Mouse (Mus musculus): ENCODE results near the gene Optn.
"Not testable (repeated sequence)": the region's sequence is repeated elsewhere in the genome, so short reads cannot be mapped to it uniquely, and the experiment has no call there.

Optn gene

DNA sequence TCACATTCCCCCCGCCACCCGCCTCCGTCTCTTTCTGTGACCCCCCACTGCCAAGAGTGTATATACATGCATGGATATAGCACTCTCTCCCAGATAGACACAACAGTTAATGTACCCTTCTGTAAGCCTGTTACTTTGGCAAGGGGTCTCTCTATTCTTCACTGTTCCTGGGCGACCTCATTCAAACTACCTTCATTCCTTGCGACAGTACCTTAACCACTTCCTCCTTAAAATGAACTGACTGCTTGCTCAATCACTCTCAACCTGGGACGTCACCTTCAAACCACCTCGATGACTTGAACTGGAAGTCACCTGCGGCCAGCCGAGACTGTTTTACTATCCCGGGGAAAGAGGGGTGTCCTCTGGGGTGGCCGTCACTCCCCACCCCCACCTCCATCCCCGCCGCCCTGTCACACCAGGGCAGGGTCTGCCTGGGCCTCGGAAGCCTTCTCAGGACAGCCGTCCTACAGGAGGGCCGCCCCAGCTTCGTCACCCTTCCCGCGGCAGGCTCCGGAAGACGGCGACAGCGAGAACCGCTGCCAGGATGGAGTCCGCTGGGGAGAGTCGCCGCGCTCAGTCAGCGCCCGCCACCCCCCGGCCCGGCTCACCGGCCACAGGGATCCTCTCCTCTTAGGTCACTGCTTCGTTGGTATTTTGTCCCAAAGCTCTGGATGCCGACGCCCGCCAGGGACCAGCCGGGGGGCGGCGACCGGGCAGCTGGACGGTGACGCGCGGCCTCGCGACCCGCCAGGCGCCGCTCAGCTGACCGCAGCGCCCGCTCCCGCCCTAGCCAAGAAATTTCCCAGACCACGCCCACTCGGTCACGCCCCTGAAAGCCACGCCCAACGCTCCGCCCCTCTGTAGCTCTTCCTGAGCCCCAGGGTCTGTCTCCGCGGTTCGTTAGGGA lies at the start of gene Optn:
Optn (minus strand) TSS at position 753 of the 907 bp plus-strand sequence.
- peak; percentile 70 to 79 for DNase-seq (ENCODE audit: low spot score in 2 of 2)

DNA sequence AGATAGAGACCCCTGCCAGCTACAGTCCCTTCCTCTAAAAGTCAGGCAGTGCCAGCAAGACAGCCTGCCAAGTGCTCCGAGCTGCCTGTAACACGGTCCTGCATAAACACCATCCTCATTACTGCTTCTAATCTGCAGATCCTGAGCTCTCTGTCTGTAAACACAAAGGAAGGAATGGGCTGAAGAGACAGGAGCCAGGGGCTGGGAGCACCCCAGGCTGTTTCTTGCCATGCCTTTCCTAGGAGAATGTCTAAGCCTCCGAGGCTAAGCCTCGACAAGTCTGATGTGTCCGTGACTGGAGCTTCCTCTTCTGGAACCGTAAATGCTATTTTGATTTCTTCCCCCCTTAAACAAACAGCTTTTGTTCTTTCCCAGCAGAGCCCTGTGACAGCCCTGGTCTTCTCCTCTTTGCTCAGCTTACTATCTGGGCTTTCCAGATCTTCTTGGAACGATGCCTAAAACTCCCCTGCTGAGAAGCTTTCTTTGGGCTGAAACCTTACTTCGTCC lies 49.0 kb upstream of the Optn start:
- no peak for DNase-seq (ENCODE audit: low spot score in 2 of 2)

DNA sequence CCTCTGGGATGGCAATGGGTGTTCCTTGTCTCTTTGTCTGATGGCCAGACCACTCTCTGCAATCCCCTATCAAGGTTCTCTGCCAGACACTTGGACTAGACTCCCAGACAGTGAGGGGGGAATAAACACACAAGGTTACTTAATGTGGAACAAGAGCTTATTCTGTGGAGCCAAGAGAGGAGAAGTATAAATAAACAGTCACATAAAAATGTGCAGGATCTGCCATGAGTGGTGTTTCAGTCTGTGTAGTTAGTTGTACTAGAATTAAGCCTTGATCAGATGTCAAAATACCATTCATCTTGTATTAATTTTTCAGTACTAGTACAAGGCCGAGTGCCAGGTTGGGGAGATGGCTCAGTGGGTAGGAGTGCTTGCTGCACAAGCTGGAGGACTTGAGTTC lies 39.0 kb upstream of the Optn start:
- DNase-seq (ENCODE audit: low spot score in 2 of 2): no peak

DNA sequence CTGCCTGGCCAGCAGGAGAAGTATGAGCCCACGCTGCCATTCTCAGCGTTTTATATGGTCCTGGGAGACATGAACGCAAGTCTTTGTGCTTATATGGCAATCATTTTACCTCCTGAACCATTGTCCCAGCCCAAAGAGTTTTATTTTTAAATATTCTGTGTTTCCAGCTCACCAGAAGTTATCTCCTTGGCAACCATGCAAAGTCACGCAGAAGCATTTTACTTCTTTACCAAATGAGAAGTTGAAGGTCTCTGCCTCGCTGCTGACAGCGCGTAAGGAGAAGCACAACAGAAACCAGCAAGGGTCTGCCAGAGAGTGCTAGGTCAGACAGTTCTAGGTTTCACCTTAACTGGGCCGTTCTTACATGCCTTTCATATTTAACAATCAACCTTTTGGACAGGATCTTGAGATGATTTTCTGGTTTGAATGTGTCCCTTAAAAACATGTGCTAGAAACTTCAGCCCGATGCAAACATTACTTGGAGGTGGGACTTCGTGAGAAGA lies 37.9 kb upstream of the Optn start:
- DNase-seq (ENCODE audit: low spot score in 2 of 2): no peak

DNA sequence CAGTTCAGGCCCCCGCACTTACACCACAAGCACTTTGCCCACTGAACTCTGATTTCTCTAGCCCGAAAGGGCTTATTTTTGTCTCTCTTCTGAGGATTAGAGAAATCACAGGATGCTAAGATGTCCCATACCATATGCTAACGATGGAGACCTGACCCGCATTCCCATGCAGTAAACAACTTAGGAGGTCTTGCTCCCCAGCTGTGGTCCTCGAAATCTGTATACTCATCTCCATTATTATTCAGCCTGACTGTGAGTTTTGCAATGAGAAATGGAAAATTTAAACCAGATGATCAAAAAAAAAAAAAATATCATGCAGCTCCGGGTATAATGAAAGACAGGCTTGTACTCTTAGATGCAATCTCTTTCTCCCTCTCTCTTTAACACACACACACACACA lies 35.3 kb upstream of the Optn start:
- DNase-seq (ENCODE audit: low spot score in 2 of 2): no peak

DNA sequence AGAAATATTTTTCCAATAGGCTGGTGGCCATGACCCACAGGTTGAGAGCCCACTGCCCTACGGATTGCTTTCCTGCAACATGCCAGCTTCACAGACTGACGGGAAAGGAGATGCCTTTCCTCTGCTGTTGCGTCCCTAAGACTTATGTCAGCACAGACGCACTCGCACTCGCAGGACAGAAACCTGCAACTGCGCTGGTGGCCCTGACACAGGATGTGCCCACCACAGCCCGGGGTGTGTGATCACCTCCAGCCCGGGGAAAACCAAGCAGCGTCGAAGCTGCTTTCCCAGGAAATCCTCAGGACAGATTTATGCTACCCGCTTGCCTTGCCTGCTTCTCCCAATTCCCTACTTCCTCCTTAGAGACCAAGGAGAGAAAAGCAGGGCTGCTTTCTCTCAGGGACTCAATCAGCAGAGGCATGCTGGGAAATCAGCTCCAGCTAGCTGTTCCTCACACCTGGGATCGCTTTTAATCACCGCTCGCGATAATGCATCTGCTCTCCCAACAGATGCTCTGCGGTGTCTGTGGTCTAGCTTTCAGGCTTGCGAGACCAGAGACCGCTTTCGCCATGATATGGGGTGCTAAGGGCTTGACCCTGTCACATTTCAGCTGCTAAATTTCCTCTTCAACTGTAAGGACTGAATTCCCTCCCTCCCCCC lies 34.1 kb upstream of the Optn start:
- no peak for DNase-seq (ENCODE audit: low spot score in 2 of 2)

DNA sequence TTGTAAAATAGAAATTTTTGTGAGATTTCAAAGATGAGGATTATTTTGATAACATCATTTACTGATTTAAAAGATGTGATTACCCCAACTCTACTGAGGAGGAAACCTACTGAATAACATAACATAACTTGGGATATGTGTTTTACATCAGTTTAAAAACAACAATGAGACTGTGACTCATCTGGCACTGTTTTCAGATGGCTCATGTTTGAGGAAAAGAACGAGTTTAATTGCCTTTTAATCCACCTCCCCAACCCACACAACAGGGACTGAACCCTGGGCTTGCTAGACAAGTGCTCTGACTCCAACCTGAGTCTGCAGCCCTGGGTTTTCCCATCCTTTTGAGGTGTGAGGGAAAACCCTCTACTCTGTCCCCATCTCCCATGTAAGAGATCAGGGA lies 31.5 kb upstream of the Optn start:
- DNase-seq (ENCODE audit: low spot score in 2 of 2): no peak

DNA sequence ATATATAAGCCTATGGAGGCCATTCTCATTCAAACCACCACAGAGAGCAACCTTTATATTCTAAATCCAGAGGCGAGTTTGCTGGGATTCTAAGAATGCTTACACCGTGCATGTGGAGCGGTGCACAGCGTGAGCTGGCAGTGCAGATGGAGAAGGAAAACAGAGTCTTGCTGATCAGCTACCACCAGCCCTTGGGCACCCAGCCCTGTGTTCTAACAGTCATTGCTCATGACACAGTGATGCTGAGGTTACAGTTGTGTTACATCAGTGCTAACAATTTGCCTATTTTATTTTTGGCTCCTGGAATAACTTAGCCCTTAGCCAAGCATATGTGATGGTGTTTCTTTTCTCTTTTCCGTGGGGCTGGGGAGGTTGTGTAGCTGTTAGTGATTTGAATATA lies 31.0 kb upstream of the Optn start:
- no peak for DNase-seq (ENCODE audit: low spot score in 2 of 2)

DNA sequence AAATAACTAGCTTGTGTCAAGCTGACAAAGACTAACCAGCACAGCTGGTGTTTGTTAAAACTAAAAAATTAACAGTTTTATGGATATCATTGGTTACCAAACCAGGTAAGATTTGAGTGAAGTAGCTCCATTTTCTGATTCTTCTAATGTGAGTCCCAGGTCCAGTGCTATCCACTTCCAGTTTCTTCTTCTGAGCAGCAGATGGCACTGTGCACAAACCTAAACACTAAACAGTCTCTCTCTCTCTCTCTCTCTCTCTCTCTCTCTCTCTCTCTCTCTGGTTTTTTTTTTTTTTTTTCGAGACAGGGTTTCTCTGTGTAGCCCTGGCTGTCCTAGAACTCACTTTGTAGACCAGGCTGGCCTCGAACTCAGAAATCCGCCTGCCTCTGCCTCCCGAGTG lies 26.5 kb upstream of the Optn start:
- not testable (repeated sequence) for DNase-seq (ENCODE audit: low spot score in 2 of 2)

DNA sequence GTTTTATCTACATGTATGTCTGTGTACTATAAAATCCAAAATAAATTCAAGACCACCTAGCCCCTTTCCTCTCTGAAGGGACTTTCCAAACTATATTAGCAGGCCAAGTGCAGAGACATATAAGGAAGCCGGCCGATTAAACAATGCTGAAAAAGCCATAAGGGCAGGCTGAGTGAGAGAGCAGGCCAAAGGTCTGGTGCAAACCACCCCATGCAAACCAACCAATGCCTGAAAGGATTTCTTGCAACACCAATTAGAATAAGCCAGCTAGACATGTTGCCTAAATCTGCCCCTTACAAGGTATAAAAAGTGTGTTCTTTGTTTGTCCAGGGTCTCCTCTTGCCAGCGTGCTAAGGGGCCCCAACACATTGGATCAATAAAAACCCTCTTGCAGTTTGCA lies 23.8 kb upstream of the Optn start:
- no peak for DNase-seq (ENCODE audit: low spot score in 2 of 2)

DNA sequence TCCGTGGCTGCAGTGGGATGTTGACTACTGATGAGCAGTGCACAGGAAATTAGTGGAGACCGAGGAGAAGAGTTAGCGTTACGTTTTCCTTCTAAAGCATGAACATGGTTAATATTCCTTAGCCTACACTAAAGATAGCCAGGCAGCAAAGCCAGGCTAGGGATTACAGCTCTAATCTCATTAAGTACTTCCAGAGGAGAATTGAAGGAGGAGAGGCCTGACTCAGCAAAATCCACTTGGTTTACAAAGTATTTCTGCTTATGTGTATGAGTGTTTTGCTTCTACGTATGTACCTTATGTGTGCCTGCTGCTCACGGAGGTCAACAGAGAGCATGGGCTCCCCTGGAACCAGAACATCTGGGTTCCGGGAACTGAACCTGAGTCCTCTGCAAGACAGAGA lies 19.9 kb upstream of the Optn start:
- no peak for DNase-seq (ENCODE audit: low spot score in 2 of 2)

DNA sequence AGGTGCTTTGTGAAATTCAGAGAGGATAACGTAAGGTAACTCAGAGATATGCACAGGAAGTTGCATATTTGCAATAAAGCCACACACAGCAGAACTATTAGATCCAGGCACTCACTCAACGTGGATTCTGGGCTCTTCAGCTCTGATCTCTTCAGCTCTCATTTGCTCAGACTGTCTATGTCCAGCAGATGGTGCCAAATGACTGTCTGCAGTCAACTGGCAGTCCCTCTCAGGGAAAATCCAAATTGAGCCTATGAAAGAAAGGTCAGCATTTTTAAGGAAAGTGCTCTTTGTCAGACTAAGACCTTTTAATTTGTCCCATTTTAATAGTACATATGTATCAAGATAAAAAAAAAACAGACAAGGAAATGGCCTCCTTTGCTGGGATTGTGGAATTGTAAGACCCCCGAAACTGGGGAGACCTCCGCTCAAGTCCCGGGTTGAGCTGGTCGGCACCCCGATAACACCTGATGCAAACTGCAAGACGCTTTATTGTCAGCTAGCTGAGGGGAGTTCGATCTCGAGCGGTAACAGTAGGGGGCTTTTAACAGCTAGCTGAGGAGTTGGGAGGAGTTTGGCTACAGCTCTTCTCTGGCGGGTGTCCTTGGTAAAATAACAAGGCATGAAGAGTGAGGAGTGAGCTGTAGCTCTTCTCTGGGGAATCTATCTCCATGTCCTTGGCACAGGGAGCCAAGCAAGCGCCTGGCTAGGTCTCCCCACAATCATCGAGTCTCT lies 16.4 kb upstream of the Optn start:
- no peak for DNase-seq (ENCODE audit: low spot score in 2 of 2)

DNA sequence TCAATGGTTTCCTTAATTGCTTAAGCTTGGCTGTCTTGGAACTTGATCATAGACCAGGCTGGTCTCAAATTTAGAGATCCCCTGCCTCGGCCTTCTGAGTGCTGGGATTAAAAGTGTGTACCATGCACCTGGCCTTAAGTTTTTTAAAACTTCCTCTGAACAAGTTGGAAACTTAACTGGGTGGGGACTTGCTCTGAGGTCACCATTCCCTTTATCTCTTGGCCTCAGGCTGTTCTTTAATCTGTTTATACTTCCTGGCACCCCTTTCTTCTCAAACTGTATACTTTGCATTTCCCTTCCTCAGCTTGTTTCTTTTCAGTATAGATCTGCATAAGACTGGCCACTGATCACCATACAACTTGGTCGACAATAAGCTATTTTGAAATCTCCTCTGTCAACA lies 14.1 kb upstream of the Optn start:
- peak in 1 of 2 experiments; percentile 34 for DNase-seq (ENCODE audit: low spot score in 2 of 2)

DNA sequence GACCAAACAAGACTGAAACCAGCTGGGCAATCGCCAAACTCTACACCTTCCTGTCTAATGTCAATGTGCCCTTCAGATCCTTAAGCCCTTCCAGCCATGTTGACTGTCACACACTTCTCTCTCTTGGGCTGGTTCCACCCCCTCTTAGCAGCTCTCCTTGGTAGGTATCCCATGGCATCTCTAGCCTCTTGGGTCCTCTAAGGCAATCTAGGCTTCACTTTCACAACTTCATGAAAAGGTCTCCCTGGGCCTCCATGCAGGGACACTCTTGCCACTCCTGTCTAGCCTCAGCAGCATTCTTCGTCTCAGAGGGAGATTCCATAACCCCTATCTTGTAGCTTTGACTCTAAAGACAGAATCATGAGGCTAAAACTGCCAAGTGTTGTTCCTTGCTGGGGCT lies 13.6 kb upstream of the Optn start:
- no peak for DNase-seq (ENCODE audit: low spot score in 2 of 2)

DNA sequence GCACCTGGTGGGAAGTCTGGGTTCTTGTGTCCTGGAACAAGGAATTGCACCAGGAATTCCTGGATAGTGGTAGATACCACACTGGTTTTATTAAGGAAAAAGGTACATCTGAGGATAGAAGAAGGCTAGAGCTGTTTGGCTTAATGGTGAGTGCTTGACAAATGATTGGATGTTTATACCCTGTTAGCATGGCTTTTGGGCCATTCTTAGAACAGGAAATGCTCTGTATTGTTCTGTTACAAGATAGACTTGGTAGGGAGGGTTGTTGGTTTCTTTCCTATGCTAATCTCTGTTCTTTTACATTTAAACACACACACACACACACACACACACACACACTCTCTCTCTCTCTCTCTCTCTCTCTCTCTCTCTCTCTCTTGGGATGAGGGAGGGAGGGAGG lies 12.0 kb upstream of the Optn start:
- DNase-seq (ENCODE audit: low spot score in 2 of 2): no peak

DNA sequence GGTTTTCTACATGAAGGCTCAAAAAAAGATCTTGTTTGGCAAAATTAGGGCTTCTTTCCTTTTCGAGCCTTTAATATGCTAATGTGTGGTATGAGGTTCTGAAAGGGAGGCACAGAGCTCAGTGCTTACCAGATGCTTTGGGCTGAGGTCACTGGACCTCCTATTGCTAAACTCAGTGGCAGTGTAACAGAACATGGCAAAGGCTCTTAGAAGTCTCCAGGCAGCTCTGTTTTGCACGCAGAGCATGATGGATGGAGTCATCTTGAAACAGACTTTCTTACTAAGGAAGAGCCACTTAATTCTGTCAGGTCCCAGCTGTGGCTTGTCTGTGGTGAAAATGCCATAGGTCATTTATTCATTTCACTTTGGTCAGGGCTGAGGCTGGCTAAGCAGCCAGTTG lies 11.6 kb upstream of the Optn start:
- DNase-seq (ENCODE audit: low spot score in 2 of 2): no peak

DNA sequence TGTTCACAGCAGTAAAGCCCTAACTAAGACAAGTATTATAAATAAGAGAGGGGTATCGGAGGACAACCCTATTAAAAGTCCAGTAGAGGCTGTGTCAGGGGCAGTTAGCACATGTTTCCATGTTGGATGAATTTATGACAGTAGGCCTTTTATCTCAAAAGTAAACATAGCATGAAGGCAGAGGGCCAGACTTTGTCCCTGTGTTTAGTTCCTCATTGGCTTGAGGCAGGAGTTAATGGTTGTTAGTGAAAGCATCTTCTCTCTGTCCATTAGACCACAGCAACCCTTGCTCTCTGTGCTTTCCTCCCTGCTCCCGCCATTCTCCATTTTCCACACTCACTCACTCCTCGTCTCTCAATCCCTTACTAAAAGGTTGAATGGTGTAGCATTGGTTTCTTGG lies 9.9 kb upstream of the Optn start:
- no peak for DNase-seq (ENCODE audit: low spot score in 2 of 2)

DNA sequence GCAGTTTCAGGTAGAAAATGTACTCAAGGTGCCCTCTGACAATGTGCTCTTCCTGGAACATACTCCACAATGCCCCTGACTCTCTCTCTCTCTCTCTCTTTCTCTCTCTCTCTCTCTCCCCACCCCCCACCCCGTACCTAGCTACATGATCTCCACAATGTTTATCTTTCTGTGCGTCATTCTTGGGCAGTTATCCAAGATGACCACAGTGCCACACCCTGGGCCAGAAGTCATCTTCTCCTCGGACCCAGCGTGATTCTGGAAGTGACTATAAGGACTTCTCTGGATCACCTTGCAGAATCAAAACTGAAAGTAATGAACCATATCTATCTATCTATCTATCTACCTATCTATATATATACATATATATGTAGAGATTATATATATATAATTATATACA lies 4.1 kb upstream of the Optn start:
- no peak for DNase-seq (ENCODE audit: low spot score in 2 of 2)

DNA sequence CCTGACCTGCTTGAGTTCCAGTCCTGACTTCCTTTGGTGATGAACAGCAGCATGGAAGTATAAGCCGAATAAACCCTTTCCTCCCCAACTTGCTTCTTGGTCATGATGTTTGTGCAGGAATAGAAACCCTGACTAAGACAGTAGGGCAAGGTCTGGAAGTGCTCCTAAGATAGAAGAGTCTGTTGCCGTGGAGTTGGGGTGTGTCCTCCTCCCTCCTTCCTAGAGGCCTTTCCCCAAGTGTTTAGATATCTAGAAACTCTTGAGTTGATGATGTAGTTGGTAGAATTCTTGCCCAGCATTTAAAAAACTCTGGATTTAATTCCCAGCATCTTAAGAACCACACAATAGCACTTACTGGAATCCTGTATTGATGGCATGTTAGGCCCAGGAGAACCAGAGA lies 3.4 kb upstream of the Optn start:
- DNase-seq (ENCODE audit: low spot score in 2 of 2): not testable (repeated sequence)

DNA sequence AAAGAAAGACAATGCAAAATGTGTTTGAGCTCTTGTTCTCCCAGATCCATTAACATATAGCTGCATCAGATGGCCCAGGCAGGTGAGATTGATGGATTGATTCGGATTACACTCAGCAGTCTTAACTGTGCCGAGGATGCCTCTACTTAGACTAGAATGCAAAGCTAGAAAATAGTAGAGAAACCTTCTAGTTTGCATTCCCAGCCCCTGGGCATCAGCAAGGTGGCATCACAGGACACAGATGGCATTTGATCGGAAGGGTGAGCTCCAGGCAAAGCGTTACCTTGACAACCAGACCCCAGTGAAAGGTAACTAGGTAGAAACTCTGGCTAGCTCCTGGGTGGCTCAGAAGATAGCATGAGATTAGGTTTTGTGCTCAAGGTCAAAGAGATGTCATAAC lies 396 bp upstream of the Optn start:
- DNase-seq (ENCODE audit: low spot score in 2 of 2): no peak

DNA sequence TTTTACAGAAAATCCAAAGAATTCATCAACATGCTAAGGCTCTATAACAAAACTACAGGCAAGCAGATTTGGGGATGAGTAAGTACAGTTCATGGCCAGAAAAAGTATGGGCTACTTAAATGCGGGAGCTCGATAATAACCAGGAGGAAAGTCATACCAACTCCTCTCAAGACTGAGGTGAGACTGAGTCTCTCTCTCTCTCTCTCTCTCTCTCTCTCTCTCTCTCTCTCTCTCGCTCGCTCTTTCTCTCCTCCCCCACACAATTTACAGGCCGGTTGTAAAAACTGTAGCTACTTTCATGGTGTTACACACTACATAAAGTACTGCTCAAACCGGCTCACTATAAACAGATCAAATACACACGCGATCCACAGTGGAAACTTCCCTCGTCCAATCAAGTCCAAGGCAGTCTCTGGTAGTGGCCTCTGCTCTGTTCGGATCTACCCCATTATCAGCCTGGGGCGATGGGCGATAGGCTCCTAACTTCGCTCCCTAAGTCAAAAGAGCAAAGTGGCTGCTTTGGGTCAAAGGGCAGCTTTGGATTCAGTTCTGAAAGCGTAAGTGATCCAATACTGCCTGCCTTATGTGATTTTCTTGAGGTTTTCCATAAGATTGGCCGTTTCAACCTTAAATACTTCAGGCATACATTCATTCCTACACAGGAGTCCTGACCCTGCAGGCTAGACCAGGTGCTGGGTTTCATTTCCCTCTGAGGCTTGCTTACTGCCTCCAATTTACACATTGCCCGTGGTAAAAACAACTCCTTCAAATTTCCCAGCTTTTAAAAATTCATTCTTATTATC lies 1.2 kb downstream of the Optn start:
- no peak for DNase-seq (ENCODE audit: low spot score in 2 of 2)

All from spleen, postnatal 36 days (tissue).